Mouse (Mus musculus) thymus, adult 2 months (tissue): ENCODE results near the gene Wscd2.
"Not testable (repeated sequence)": the region's sequence is repeated elsewhere in the genome, so short reads cannot be mapped to it uniquely, and the experiment has no call there.

Experiments
- CTCF ChIP-seq: fragments of 200-500 bp; IDR thresholded peaks from 2 replicates; pipeline ENCODE4 v1.5.1; 2012; ENCODE audit warnings: mild to moderate bottlenecking, control low read depth, low read length, moderate library complexity, borderline replicate concordance; ENCODE audit not compliant: control insufficient read depth, poor library complexity, insufficient read depth; ENCODE audit errors: extremely low read depth
- POLR2A ChIP-seq: fragments of 200-500 bp; IDR thresholded peaks from 2 replicates; pipeline ENCODE4 v1.6.1; 2012; ENCODE audit warnings: mild to moderate bottlenecking, low read length, control low read depth, moderate library complexity; ENCODE audit not compliant: control insufficient read depth, poor library complexity, insufficient read depth; ENCODE audit errors: extremely low read depth

GRCm38 (mm10) chr5:113586458-113586849 lies 96.3 kb downstream of the Wscd2 start:
- not testable (repeated sequence) for TF ChIP-seq CTCF, POLR2A
